Mouse (Mus musculus) liver, postnatal 0 days (tissue): ENCODE data around the gene Tmprss4. TPM values are rescaled to one million over a fixed set of nuclear protein-coding genes. Genes with fewer than 3 reads are reported as not detected.

ENCODE experiments used
- ATAC-seq: fragments of 200-750 bp; cut with Nextera tagmentation; 2 replicates; pipeline ENCODE4 v1.8.0; 2017; ENCODE audit warnings: mild to moderate bottlenecking, moderate library complexity
- DNase-seq: peaks from one replicate; pipeline ENCODE4 v3.0.0-alpha.2; 2016
- H3K27ac ChIP-seq: fragments of 300-500 bp; sonication (generic); 2 replicates; pipeline ENCODE4 v1.5.1; 2014; ENCODE audit warnings: antibody characterized with exemption, moderate library complexity, mild to moderate bottlenecking, low read depth
- H3K27me3 ChIP-seq: fragments of 300-500 bp; sonication (generic); 2 replicates; pipeline ENCODE4 v1.6.1; 2014; ENCODE audit warnings: low read length, control low read depth, mixed read lengths; ENCODE audit not compliant: insufficient read depth
- H3K36me3 ChIP-seq: fragments of 300-500 bp; sonication (generic); replicated peaks from 2 replicates; pipeline ENCODE4 v1.6.1; 2014; ENCODE audit warnings: mild to moderate bottlenecking, control low read depth, low read length, moderate library complexity, mixed read lengths; ENCODE audit not compliant: insufficient read depth
- H3K4me1 ChIP-seq: fragments of 300-500 bp; sonication (generic); 2 replicates; pipeline ENCODE4 v1.6.1; 2014; ENCODE audit warnings: antibody characterized with exemption, mild to moderate bottlenecking, control low read depth; ENCODE audit not compliant: insufficient read depth
- H3K4me2 ChIP-seq: fragments of 300-500 bp; sonication (generic); 2 replicates; pipeline ENCODE4 v1.6.1; 2014; ENCODE audit warnings: low read depth, mild to moderate bottlenecking, low read length, moderate library complexity, mixed read lengths
- H3K4me3 ChIP-seq: fragments of 300-500 bp; sonication (generic); 2 replicates; pipeline ENCODE4 v1.5.1; 2014; ENCODE audit warnings: low read depth, low read length
- H3K9ac ChIP-seq: fragments of 300-500 bp; sonication (generic); replicated peaks from 2 replicates; pipeline ENCODE4 v1.6.1; 2014; ENCODE audit warnings: mild to moderate bottlenecking, moderate library complexity
- H3K9me3 ChIP-seq: fragments of 300-500 bp; sonication (generic); 2 replicates; pipeline ENCODE4 v1.6.1; 2016; ENCODE audit warnings: mild to moderate bottlenecking, control low read depth, low read length, mixed read lengths
- CTCF ChIP-seq: sonication (generic); IDR thresholded peaks from 2 replicates; pipeline ENCODE4 v1.5.1; 2016; ENCODE audit warnings: antibody characterized with exemption, low read depth
- EP300 ChIP-seq: IDR thresholded peaks from 2 replicates; pipeline ENCODE4 v1.6.1; 2016; ENCODE audit warnings: antibody characterized with exemption, low read depth, mild to moderate bottlenecking
- WGBS: fragments of 180-500 bp; shearing (Covaris S2); extraction: QIAGEN DNeasy Blood & Tissue Kit; methylation state at CpG from one replicate; pipeline ENCODE4 v1.1.7; 2014; ENCODE audit not compliant: insufficient replicate concordance; 5-methylcytosine and 5-hydroxymethylcytosine counted together
- polyA plus RNA-seq: library from polyadenylated mRNA; unstranded; fragments of >200 nt; fragmentation: Nextera tagmentation; extraction: Ambion mirVana; gene quantifications from 2 replicates; pipeline ENCODE4 v1.2.1, GENCODE M21; 2015

Gene Tmprss4
- polyA plus RNA-seq, 1 experiment from 2014 or later: not detected

GRCm38 (mm10) chr9:45173475-45173874, 30.4 kb downstream of the Tmprss4 start:
- no peak overlapping the region for H3K4me3 ChIP-seq
- no peak overlapping the region for H3K9ac ChIP-seq
- no peaks in the 10 kb centered on the region; the same call in 1 of the 2 replicates for H3K9me3 ChIP-seq
- H3K36me3 ChIP-seq: no peaks in the 10 kb centered on the region
- no peak for ATAC-seq
- H3K4me1 ChIP-seq: no peaks in the 10 kb centered on the region
- no peak for DNase-seq
- H3K27ac ChIP-seq: no peak overlapping the region
- no peak for TF ChIP-seq CTCF
- no peak for TF ChIP-seq EP300
- H3K4me2 ChIP-seq: no peak overlapping the region
- 51% methylated on average over 3 of the region's 3 CpGs for WGBS
- no peaks in the 10 kb centered on the region for H3K27me3 ChIP-seq

- Histone ChIP-seq H3K4me2 (no peak overlapping the region), H3K27me3 (no peaks in the 10 kb centered on the region), H3K9ac (no peak overlapping the region), H3K9me3 (no peaks in the 10 kb centered on the region; the same call in 1 of the 2 replicates), H3K27ac (no peak overlapping the region), H3K36me3 (no peaks in the 10 kb centered on the region), H3K4me3 (no peak overlapping the region), H3K4me1 (no peaks in the 10 kb centered on the region)
- ATAC-seq (peak; percentile 19; the same call in 1 of the 2 replicates), DNase-seq (no peak)
- no peak for TF ChIP-seq EP300
- no peak for TF ChIP-seq CTCF
- WGBS: 69% methylated on average over 1 of the region's 1 CpGs
Observed at GRCm38 (mm10) chr9:45171073-45171610, 32.8 kb downstream of the Tmprss4 start.

GRCm38 (mm10) chr9:45170150-45170549, 33.7 kb downstream of the Tmprss4 start:
- Histone ChIP-seq H3K27ac (no peak overlapping the region), H3K9me3 (peaks cover 2% of the 10 kb centered on the region), H3K4me2 (no peak overlapping the region), H3K9ac (no peak overlapping the region), H3K4me3 (no peak overlapping the region), H3K27me3 (no peaks in the 10 kb centered on the region), H3K36me3 (no peaks in the 10 kb centered on the region), H3K4me1 (no peaks in the 10 kb centered on the region)
- 81% methylated on average over 5 of the region's 5 CpGs for WGBS
- TF ChIP-seq EP300: no peak
- TF ChIP-seq CTCF: no peak
- DNase-seq (no peak), ATAC-seq (no peak)

GRCm38 (mm10) chr9:45167903-45168302, 36.0 kb downstream of the Tmprss4 start:
- 70% methylated on average over 5 of the region's 5 CpGs for WGBS
- H3K9me3 ChIP-seq: peaks cover 2% of the 10 kb centered on the region
- no peaks in the 10 kb centered on the region for H3K4me1 ChIP-seq
- H3K4me2 ChIP-seq: no peak overlapping the region
- H3K4me3 ChIP-seq: no peak overlapping the region
- H3K36me3 ChIP-seq: no peaks in the 10 kb centered on the region
- H3K27me3 ChIP-seq: no peaks in the 10 kb centered on the region
- DNase-seq (no peak), ATAC-seq (no peak)
- no peak overlapping the region for H3K9ac ChIP-seq
- TF ChIP-seq CTCF: no peak
- no peak for TF ChIP-seq EP300
- H3K27ac ChIP-seq: no peak overlapping the region

GRCm38 (mm10) chr9:45153361-45153760, 50.5 kb downstream of the Tmprss4 start:
- ATAC-seq (no peak), DNase-seq (no peak)
- no peak overlapping the region for H3K9ac ChIP-seq
- no peaks in the 10 kb centered on the region for H3K9me3 ChIP-seq
- no peak overlapping the region for H3K4me3 ChIP-seq
- H3K36me3 ChIP-seq: no peaks in the 10 kb centered on the region
- no peaks in the 10 kb centered on the region for H3K27me3 ChIP-seq
- no peak overlapping the region for H3K4me2 ChIP-seq
- 67% methylated on average over 7 of the region's 7 CpGs for WGBS
- H3K27ac ChIP-seq: no peak overlapping the region
- TF ChIP-seq EP300: no peak
- no peak for TF ChIP-seq CTCF
- H3K4me1 ChIP-seq: no peaks in the 10 kb centered on the region

GRCm38 (mm10) chr9:45150933-45151332, 53.0 kb downstream of the Tmprss4 start:
- Histone ChIP-seq H3K4me3 (no peak overlapping the region), H3K36me3 (no peaks in the 10 kb centered on the region), H3K9ac (no peak overlapping the region), H3K4me1 (no peaks in the 10 kb centered on the region; the same call in 1 of the 2 replicates), H3K27me3 (peaks cover 6% of the 10 kb centered on the region), H3K9me3 (no peaks in the 10 kb centered on the region), H3K4me2 (no peak overlapping the region), H3K27ac (no peak overlapping the region)
- TF ChIP-seq EP300: no peak
- TF ChIP-seq CTCF: no peak
- no peak for ATAC-seq
- DNase-seq: no peak
- WGBS: 64% methylated on average over 1 of the region's 1 CpGs

GRCm38 (mm10) chr9:45146267-45146597, 57.7 kb downstream of the Tmprss4 start:
- Histone ChIP-seq H3K4me1 (no peaks in the 10 kb centered on the region; the same call in 1 of the 2 replicates), H3K36me3 (no peaks in the 10 kb centered on the region), H3K4me3 (peak overlapping the region; percentile 22; the same call in 1 of the 2 replicates), H3K27ac (no peak overlapping the region), H3K27me3 (peaks cover 23% of the 10 kb centered on the region), H3K9ac (no peak overlapping the region), H3K9me3 (no peaks in the 10 kb centered on the region), H3K4me2 (peak overlapping the region; percentile 67)
- TF ChIP-seq CTCF (peak; percentile 87), EP300 (no peak)
- WGBS: 2% methylated on average over 5 of the region's 5 CpGs
- ATAC-seq (no peak), DNase-seq (peak; percentile 67)
